Mouse (Mus musculus) forebrain, embryonic 16.5 days (tissue): ENCODE measurements around the gene C3. TPM values are rescaled to one million over a fixed set of nuclear protein-coding genes. Genes with fewer than 3 reads are reported as not detected.

Experiments used
- ATAC-seq: fragments of 200-750 bp; cut with Nextera tagmentation; 2 replicates; pipeline ENCODE4 v1.8.0; 2017; ENCODE audit warnings: mild to moderate bottlenecking, moderate library complexity
- H3K27ac ChIP-seq: fragments of 300-500 bp; sonication (generic); 2 replicates; pipeline ENCODE4 v1.5.1; 2014; ENCODE audit warnings: low read length, control low read depth
- H3K27me3 ChIP-seq: fragments of 300-500 bp; sonication (generic); replicated peaks from 2 replicates; pipeline ENCODE4 v1.6.1; 2014; ENCODE audit warnings: low read length; ENCODE audit not compliant: control insufficient read depth, insufficient read depth
- H3K36me3 ChIP-seq: fragments of 300-500 bp; sonication (generic); 2 replicates; pipeline ENCODE4 v1.6.1; 2014; ENCODE audit not compliant: control insufficient read depth, insufficient read depth
- H3K4me1 ChIP-seq: fragments of 300-500 bp; sonication (generic); replicated peaks from 2 replicates; pipeline ENCODE4 v1.6.1; 2014; ENCODE audit warnings: low read length; ENCODE audit not compliant: control insufficient read depth, insufficient read depth
- H3K4me2 ChIP-seq: fragments of 300-500 bp; sonication (generic); 2 replicates; pipeline ENCODE4 v1.6.1; 2014; ENCODE audit warnings: mild to moderate bottlenecking, low read length, control low read depth
- H3K4me3 ChIP-seq: fragments of 300-500 bp; sonication (generic); replicated peaks from 2 replicates; pipeline ENCODE4 v1.5.1; 2014; ENCODE audit warnings: mild to moderate bottlenecking, low read length, control low read depth
- H3K9ac ChIP-seq: fragments of 300-500 bp; sonication (generic); replicated peaks from 2 replicates; pipeline ENCODE4 v1.6.1; 2014; ENCODE audit warnings: low read depth, low read length, control low read depth
- H3K9me3 ChIP-seq: fragments of 300-500 bp; sonication (generic); 2 replicates; pipeline ENCODE4 v1.6.1; 2016; ENCODE audit warnings: low read length; ENCODE audit not compliant: control insufficient read depth
- WGBS: fragments of 180-500 bp; shearing (Covaris S2); extraction: QIAGEN DNeasy Blood & Tissue Kit; methylation state at CpG from one replicate; pipeline ENCODE4 v1.1.7; 2014; 5-methylcytosine and 5-hydroxymethylcytosine counted together
- polyA plus RNA-seq: library from polyadenylated mRNA; unstranded; fragments of >200 nt; fragmentation: Nextera tagmentation; extraction: Ambion mirVana; gene quantifications from 2 replicates; pipeline ENCODE4 v1.2.1, GENCODE M21; 2015

C3 gene
- polyA plus RNA-seq, 1 experiment from 2014 or later, result 1.2 TPM

DNA sequence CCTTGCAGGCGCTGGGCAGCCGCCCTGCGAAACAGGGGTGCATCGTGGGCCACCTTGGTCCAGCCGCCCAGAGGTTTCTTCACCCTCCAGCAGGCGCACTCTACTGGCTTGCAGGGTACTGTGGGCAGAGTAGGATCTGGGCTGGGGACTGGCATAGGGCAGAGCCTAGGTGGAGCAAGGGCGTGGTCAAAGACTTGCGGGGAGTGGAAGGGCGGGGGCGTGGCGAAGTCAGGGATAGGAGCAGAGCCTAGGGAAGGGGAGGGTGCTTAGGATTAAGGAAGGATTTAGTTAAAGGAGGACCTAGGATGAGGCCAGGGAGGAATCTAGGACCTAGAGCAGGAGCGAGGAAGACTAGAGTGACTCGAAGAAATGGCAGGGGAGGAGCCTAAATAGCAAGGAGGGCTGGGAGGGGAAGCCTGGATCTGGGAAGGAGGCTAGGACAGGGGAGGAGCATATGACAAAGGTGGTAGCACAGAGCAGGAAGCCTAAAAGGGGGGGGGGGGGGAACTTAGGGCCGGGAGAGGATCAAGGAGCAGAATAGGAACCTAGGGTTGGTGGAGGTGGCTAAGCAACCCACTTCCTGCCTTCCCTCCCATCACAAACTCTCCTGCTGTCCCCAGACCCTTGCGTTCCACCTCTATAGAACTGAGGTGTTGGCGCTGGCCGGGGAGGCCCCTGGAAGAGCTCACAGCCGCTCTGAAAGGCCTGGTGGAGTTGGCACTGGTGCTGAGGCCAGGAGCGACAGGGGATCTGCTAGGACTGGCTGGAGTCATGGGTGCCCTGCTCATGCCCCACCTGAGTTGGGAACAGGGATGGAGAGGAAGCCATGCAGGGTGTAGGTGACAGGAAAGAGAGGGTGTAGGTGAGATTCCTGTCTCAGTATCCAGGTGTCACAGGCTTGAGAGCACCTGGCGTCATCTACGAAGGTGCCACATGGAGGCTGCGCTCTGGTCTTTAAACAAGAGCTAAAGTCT lies 37.3 kb upstream of the C3 start:
- peak; percentile 38; the same call in 1 of the 2 replicates for ATAC-seq

DNA sequence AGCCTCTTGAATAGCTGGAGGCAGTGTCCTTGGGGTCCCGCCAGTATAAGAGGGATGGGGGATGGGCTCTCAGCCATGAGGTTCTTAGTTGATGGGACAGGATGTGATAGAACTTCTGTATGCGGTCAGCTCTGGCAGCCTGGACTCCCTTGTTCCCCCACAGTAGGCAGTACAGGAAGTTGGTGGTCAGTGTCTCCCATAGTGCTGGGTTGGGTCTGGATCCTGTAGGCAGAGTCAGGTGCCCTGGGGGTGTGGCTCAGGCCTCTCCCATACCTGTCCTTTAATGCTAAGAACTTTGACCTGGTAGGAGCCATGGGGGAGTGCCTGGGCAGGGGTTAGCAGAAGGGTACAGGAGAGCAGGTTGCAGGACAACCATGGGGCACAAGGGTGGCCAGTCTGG lies 36.2 kb upstream of the C3 start:
- no peaks in the 10 kb centered on the region for H3K9me3 ChIP-seq
- H3K4me1 ChIP-seq, result no peaks in the 10 kb centered on the region
- H3K27ac ChIP-seq, result no peak overlapping the region
- H3K4me3 ChIP-seq, result no peak overlapping the region
- no peak for ATAC-seq
- no peak overlapping the region for H3K4me2 ChIP-seq
- no peaks in the 10 kb centered on the region for H3K36me3 ChIP-seq
- 89% methylated on average over 2 of the region's 2 CpGs for WGBS
- H3K9ac ChIP-seq, result no peak overlapping the region
- H3K27me3 ChIP-seq, result no peaks in the 10 kb centered on the region

More for the DNA sequence above, 37.3 kb upstream of the C3 start:
- no peak overlapping the region for H3K9ac ChIP-seq
- no peak overlapping the region for H3K4me2 ChIP-seq
- no peaks in the 10 kb centered on the region for H3K27me3 ChIP-seq
- H3K27ac ChIP-seq, result no peak overlapping the region
- H3K4me3 ChIP-seq, result no peak overlapping the region
- no peaks in the 10 kb centered on the region for H3K4me1 ChIP-seq
- WGBS, result 24% methylated on average over 21 of the region's 22 CpGs
- no peaks in the 10 kb centered on the region for H3K36me3 ChIP-seq
- H3K9me3 ChIP-seq, result no peaks in the 10 kb centered on the region

- H3K4me3 ChIP-seq, result no peak overlapping the region
- no peak overlapping the region for H3K9ac ChIP-seq
- H3K27ac ChIP-seq, result no peak overlapping the region
- H3K36me3 ChIP-seq, result no peaks in the 10 kb centered on the region
- H3K27me3 ChIP-seq, result no peaks in the 10 kb centered on the region
- H3K4me2 ChIP-seq, result no peak overlapping the region
- no peaks in the 10 kb centered on the region for H3K9me3 ChIP-seq
- WGBS, result 95% methylated on average over 17 of the region's 17 CpGs
- ATAC-seq, result no peak
- H3K4me1 ChIP-seq, result no peaks in the 10 kb centered on the region
Measured at GRCm38 (mm10) chr17:57262901-57263550, 35.1 kb upstream of the C3 start.

- Histone ChIP-seq H3K27me3 (no peaks in the 10 kb centered on the region), H3K4me1 (no peaks in the 10 kb centered on the region), H3K9ac (no peak overlapping the region), H3K4me3 (no peak overlapping the region), H3K36me3 (no peaks in the 10 kb centered on the region), H3K9me3 (no peaks in the 10 kb centered on the region), H3K4me2 (no peak overlapping the region), H3K27ac (no peak overlapping the region)
- no peak for ATAC-seq
- 23% methylated on average over 1 of the region's 1 CpGs for WGBS
Measured at GRCm38 (mm10) chr17:57261796-57262195, 33.9 kb upstream of the C3 start.

DNA sequence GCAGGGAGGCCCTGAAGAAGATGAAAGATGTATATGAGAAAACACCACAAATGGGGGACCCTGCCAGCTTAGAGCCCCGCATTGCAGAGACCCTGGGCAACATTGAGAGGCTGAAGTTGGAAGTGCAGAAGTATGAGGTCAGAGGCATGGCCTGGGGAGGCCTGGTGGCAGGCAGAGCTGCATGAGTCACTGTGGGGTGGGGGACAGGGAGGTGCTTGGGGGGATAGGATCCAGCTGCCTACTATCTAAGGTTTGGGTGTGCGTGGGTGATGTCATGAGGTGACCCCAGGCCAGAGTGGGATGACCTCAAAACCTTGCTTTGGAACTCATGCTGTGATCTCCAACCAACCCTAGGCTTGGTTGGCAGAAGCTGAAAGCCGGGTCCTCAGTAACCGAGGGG lies 33.4 kb upstream of the C3 start:
- Histone ChIP-seq H3K9me3 (no peaks in the 10 kb centered on the region), H3K4me1 (no peaks in the 10 kb centered on the region), H3K4me3 (no peak overlapping the region), H3K4me2 (no peak overlapping the region), H3K27ac (no peak overlapping the region), H3K9ac (no peak overlapping the region), H3K27me3 (no peaks in the 10 kb centered on the region), H3K36me3 (no peaks in the 10 kb centered on the region)
- no peak for ATAC-seq
- WGBS, result 92% methylated on average over 4 of the region's 4 CpGs

DNA sequence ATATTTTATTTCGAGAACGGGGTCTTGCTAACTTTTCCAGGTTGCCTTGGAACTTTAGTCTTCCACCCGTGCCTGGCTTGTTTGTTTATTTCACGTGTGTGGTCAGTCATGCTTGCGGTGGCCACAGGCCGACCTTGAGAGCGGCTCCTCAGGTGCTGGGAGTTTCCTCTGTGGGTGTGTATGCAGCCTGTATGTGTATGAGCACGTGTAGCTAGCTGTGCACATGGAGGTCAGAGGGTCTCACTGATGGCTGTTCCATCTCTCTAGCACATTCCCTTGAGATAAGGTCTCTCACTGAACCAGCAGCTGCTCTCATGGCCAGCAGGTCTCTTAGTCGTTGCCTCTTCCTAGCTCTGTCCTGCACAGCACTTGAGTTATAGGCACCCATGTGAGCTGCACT lies 32.4 kb upstream of the C3 start:
- no peak overlapping the region for H3K4me3 ChIP-seq
- no peak overlapping the region for H3K27ac ChIP-seq
- no peaks in the 10 kb centered on the region for H3K4me1 ChIP-seq
- no peaks in the 10 kb centered on the region for H3K27me3 ChIP-seq
- ATAC-seq, result no peak
- H3K9ac ChIP-seq, result no peak overlapping the region
- no peaks in the 10 kb centered on the region for H3K36me3 ChIP-seq
- no peak overlapping the region for H3K4me2 ChIP-seq
- H3K9me3 ChIP-seq, result no peaks in the 10 kb centered on the region
- WGBS, result 95% methylated on average over 9 of the region's 9 CpGs

DNA sequence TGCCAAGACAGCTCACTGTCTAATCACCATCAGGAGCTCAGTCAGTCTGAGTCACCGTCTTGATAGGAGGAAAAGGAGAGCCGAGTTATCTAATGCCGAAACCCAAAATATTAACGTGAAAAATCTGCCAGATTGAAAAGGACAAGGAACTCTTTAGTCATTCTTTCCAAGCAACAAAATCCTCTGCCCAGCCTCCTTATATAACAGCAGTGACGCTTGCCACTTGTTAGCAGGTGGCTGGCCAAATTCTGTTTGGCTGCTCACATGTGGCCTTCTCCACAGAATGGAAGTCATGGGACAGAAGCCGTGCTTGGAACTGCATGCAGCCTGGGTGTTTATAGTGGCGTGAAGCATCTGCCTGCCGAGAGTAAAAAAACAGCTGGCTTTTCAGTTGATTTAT lies 31.8 kb upstream of the C3 start:
- Histone ChIP-seq H3K4me3 (no peak overlapping the region), H3K36me3 (0 out of 2 replicates have a peak, but pooled peaks cover 2% of the 10 kb centered on the region), H3K27me3 (no peaks in the 10 kb centered on the region), H3K9me3 (no peaks in the 10 kb centered on the region), H3K27ac (no peak overlapping the region), H3K4me1 (no peaks in the 10 kb centered on the region), H3K9ac (no peak overlapping the region), H3K4me2 (no peak overlapping the region)
- 95% methylated on average over 8 of the region's 8 CpGs for WGBS
- no peak for ATAC-seq

DNA sequence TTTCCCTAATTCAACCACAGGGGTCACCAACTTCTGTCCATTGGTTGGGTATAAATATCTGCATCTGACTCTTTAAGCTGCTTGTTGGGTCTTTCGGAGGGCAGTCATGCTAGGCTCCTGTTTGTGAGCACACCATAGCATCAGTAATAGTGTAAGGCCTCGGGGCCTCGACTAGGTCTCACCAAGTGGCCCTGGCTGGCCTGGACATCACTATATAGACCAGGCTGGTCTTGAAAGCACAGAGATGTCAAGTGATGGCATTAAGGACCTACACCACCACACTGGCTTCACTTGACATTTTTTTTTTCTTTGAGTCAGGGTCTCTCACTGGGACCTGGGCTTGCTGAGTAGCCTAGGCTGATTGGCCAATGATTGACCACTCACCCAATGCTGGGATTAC lies 30.3 kb upstream of the C3 start:
- no peak for ATAC-seq
- Histone ChIP-seq H3K4me3 (no peak overlapping the region), H3K9me3 (no peaks in the 10 kb centered on the region), H3K27me3 (no peaks in the 10 kb centered on the region), H3K36me3 (0 out of 2 replicates have a peak, but pooled peaks cover 2% of the 10 kb centered on the region), H3K4me2 (no peak overlapping the region), H3K9ac (no peak overlapping the region), H3K27ac (no peak overlapping the region), H3K4me1 (no peaks in the 10 kb centered on the region)
- WGBS, result 97% methylated on average over 3 of the region's 3 CpGs

GRCm38 (mm10) chr17:57256921-57257485 lies 29.1 kb upstream of the C3 start:
- Histone ChIP-seq H3K27me3 (no peaks in the 10 kb centered on the region), H3K9me3 (no peaks in the 10 kb centered on the region), H3K9ac (no peak overlapping the region), H3K4me1 (no peaks in the 10 kb centered on the region), H3K27ac (no peak overlapping the region), H3K4me2 (no peak overlapping the region), H3K36me3 (0 out of 2 replicates have a peak, but pooled peaks cover 2% of the 10 kb centered on the region), H3K4me3 (no peak overlapping the region)
- no peak for ATAC-seq
- 95% methylated on average over 22 of the region's 22 CpGs for WGBS
